Mouse (Mus musculus): ENCODE measurements around the gene Chrm3.

The Chrm3 gene

GRCm38 (mm10) chr13:10235391-10236169 lies 125.1 kb downstream of the Chrm3 start:
- no peak for DNase-seq

- no peak for DNase-seq
Measured at GRCm38 (mm10) chr13:10220403-10220802, 140.2 kb downstream of the Chrm3 start.

DNA sequence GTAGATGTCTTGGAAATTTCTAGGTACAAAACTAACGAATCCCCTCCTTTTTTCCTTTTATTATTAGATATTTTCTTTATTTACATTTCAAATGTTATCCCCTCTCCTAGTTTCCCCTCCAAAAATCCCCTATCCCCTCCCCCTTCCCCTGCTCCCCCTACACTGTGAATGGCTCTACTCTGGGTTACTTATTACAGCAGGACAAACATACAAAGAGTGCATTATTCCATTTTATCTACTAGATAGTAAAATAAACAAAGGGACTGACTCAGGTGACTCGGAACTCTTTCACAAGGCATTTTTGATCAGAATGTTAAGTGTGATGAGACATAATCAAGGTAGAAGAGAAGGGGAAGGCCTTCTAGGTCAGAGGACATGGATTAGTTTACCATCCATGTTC lies 148.5 kb downstream of the Chrm3 start:
- no peak for DNase-seq

DNA sequence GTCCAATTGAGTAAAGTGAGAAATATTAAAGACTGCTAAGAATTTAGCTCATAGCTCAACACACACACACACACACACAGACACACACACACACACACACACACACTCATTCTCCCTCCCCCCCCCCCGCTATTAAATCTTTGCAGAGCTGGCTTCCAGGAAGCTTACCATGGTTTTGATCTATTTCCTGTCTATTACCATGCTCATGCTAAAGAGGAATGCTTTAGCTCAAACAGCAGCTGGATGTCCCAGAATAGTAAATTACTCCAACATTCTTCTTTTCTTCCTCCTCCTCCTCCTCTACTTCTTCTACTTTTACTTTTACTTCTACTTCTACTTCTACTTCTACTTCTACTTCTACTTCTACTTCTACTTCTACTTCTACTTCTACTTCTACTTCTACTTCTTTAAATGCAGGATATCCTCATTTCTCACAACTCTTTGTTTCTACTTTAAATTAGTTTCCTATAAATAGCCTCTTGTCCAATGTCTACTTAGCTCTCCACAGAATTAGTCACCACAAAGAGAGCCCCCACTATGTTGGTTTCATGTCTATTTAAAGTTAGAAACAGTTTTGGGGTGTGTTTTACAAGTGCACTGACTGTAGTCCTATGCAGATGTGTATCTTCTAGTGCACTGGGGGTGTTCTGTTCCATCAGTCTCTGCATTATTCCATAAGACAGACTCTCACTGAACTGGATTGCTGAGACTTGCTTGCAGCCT lies 150.0 kb downstream of the Chrm3 start:
- DNase-seq, result no peak

DNA sequence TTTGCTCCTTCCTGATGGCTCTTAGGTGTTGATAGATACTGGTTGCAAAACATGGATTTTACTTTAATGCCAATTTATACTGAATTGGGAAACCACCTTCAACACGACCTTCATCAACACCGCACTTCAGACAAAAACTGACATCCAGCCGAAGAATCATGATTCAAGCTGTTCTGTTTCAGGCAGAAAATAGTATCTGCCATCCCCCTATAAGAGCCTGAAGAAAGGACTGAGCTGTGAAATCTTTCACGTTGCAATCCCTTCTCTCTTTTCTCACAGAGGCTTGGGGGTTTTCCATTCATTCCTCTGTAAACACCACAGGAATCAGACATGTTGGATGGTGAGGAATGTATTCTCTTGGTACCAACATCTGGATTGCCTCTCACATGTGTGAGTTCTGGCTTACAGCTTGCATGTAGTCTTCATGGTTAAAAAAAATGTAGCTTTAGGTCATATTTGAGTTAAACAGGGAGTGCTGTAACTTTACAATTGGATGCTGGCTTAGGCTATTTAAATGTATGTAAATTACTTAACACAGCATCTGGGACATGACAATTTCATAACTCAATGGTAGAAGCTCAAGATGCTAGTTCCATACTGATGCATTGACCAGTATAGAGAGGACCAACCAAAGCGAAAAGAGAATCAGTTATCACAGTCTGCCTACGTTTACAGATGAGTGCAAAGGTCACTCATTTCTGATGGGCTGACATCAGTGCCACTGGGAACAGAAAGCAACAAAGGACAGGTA lies 161.3 kb downstream of the Chrm3 start:
- DNase-seq, result no peak

- DNase-seq, result no peak
Measured at GRCm38 (mm10) chr13:10189829-10190228, 170.8 kb downstream of the Chrm3 start.

DNA sequence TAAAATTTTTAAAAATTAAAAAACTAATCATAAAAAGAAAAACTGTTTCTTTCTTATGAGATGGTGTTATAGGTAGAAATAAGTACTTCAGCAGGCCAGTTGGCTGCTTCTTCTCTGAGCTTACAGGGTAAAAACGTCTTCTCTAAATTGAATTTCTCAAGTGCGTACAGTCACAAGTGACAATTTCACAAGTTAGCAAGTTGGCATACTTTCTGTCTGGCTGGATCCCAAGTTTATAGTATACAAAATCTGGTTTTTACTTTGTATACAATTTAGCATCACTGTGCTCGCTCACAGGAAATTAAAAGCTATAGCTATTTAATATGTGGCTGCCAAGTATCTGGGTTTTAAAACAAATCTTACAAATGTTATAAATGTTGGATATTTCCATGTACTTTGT lies 172.7 kb downstream of the Chrm3 start:
- no peak for DNase-seq

DNA sequence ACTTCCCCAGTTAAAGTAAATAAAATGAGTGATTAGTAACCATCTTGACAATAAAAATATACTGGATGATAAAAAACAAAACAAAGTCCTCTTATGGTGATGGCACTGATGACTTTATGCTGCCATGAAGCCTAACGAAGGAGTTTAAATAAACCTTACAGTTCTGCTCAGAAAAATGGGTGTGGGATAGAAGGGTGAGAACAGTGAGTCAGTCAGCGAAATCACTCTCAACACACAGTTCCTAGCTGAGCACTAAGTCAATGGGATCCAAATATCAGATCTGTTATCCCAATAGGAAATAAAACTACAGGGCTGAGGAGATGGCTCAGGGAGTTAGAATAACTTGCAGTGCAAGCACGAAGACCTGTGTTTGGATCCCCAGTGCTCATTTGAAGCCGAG lies 176.8 kb downstream of the Chrm3 start:
- DNase-seq, result no peak

DNA sequence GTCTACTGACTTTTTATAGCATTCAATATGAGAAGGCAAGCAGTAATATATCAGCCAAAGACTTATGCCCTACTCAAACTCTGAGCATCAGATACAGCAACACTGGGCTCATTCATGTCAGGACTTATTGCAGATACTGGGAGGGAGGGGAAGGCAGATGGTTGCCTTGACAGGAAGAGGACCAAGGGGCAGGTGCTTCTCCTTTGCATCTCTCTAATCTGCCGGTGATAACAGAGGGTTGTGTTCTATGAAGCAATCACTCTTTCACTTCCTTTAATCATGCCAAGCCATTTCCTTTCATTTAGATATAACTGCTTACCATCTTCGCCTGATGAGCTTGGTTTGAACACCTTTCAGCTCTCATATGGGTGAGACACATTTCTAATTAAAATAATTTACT lies 177.9 kb downstream of the Chrm3 start:
- DNase-seq, result peak; percentile 12 to 21

GRCm38 (mm10) chr13:10170529-10170928 lies 190.1 kb downstream of the Chrm3 start:
- DNase-seq, result no peak

GRCm38 (mm10) chr13:10163354-10163753 lies 197.3 kb downstream of the Chrm3 start:
- no peak for DNase-seq

GRCm38 (mm10) chr13:10157496-10157895 lies 203.2 kb downstream of the Chrm3 start:
- DNase-seq, result no peak

DNA sequence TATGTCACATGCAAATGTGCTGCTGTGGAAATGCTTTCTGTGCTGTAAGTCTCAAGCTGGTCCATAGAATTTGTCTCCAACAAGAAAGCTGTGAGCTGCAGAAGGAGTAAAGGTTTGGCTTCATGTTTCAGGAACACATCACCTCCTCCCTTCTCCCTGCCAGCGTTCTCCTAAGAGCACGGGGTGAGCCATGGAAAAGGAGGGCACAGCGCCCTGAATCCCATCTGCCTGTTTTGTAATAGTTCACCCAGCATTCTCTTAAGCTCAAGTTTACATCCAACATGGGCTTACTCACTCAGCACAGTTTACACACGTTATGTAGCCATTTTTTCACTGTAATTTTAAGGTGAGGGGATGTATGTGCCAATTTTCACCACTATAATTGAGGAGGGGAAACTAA lies 220.1 kb downstream of the Chrm3 start:
- no peak for DNase-seq

DNA sequence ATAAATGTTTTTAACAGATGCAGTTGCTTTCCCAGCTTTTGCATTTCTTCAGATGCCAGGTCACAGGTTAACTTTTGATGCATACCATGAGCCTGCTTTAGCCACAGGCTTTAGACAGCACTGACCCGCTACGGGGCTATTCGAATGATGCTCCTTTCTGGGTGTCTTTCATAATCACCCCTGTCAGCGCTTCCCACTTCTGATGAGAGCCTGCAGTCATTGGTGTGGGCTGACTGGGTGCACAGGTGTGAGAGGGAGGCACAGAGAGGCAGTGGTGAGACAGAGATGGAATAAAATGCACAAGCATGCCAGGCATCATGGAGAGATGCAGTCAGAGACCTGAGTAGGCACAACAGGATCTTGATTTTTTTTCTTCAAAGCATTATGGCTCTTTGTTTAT lies 221.8 kb downstream of the Chrm3 start:
- no peak for DNase-seq

GRCm38 (mm10) chr13:10131064-10131463 lies 229.6 kb downstream of the Chrm3 start:
- DNase-seq, result no peak

- DNase-seq, result no peak
Measured at GRCm38 (mm10) chr13:10112211-10112610, 248.4 kb downstream of the Chrm3 start.

DNA sequence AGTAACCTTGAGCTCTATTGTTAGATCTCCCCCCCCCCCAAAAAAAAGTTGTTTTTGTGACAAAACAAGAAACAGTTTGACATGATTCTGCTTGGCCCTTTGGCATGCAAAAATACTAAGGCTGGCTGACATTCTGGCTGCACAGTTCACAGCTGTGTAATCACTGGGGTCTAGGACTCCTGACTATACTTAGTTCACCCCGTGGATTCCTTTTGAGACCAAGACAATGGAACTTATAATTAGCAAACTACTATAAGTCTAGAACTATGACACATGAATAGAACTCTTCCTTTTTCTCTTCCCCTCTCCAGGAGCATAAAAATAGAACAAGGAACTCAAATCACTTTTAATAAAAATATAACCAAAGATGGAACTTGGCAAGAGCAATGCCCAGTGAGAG lies 251.1 kb downstream of the Chrm3 start:
- no peak for DNase-seq

- no peak for DNase-seq
Measured at GRCm38 (mm10) chr13:10107331-10107730, 253.3 kb downstream of the Chrm3 start.

DNA sequence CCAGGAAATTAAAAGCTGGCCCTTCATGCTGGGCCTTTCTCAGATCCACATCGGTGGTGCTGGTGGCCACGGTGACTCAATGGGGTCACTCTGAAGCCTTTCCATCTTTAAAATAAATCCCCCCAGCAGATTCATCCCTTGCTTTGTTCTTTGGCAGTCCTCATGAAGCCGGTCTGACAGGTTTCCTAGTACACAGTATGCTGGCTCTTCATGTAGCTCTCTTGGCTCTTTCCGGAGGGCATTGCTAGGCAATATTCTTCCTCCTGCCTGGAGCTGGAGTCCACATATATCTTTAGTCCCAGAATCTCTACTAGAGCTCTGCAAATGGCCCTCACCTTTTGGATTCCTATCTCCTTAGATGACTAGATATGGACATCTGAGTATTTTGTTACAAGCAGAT lies 269.9 kb downstream of the Chrm3 start:
- DNase-seq, result no peak

DNA sequence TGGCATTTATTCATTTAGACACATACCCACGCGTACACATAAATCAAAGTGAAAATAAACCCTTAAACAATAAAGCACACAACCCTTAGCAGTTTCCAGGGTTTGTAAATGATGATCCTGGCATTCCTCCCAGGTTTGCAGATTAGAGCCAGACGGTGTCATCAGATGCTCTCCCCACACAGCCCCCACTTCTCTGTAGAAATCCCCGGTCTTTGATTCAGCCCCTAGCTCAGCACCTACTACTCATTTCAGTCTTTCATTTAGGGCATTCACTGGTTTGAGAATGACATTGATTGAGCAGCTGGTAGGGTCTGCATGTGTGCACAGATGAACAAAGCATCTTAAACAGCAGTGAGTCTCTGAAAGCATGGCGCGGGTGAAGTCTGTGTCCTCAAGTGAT lies 274.3 kb downstream of the Chrm3 start:
- DNase-seq, result no peak

- DNase-seq, result no peak
Measured at GRCm38 (mm10) chr13:10081896-10082426, 278.7 kb downstream of the Chrm3 start.

GRCm38 (mm10) chr13:10071165-10071564 lies 289.5 kb downstream of the Chrm3 start:
- peak; percentile 57 to 59 for DNase-seq

DNA sequence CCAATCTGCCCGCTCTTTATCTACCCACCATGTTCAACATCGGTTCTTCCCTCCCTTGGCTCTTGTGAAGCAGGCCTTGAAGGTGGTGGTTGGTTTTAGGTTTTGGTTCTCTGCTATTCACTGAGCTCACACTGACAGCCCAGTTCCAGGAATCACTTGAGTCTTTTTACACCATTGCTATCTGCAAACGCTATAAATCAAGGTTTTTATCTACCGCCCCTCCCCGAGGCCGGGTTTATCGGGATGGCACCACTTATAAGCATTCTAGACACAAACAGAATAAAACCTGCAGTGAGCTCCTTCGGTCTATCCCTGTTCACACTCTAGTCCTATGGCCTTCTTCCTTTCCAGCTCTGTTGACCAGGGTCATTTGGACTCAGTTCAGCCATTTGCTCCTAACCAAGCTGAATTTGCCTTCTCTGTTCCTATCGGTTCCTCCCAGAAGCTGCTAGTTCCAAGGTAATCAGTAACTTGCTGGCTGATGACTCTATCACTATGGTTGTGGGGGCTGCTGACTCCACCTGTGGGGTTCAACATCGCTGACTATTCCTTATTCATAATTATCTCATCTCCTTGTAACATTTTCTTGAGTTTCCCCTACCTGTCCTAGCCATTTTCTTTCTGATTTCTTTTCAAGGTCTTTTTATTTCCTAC lies 291.6 kb downstream of the Chrm3 start:
- DNase-seq, result no peak

All from spleen, adult 18-20 months (tissue).